Mouse (Mus musculus): ENCODE results near the gene Pcsk4. TPM values are rescaled to one million over a fixed set of nuclear protein-coding genes. Genes with fewer than 3 reads are reported as not detected.
A peak's percentile ranks its signal among the peaks of the same experiment; 100 is the strongest.

Gene Pcsk4
- polyA plus RNA-seq, 1 experiment from 2014 or later, result 2.2 TPM

GRCm38 (mm10) chr10:80345122-80345521 lies 15.8 kb upstream of the Pcsk4 start:
- H3K27ac ChIP-seq, result no peak overlapping the region
- no peaks in the 10 kb centered on the region for H3K36me3 ChIP-seq
- no peak overlapping the region for H3K9ac ChIP-seq
- H3K27me3 ChIP-seq (replicated peaks), result peaks cover 96% of the 10 kb centered on the region
- 3% methylated on average over 16 of the region's 16 CpGs for WGBS
- no peak for ATAC-seq (ENCODE audit: low FRiP score, low read depth)
- 0 out of 2 replicates have a peak overlapping the region, but pooled peaks have one; percentile 16 for H3K4me2 ChIP-seq (replicated peaks)
- H3K4me1 ChIP-seq, result peaks cover 48% of the 10 kb centered on the region
- H3K4me3 ChIP-seq, result no peak overlapping the region
- no peaks in the 10 kb centered on the region for H3K9me3 ChIP-seq

GRCm38 (mm10) chr10:80344131-80344661 lies 14.9 kb upstream of the Pcsk4 start:
- Histone ChIP-seq H3K27ac (no peak overlapping the region), H3K36me3 (no peaks in the 10 kb centered on the region), H3K9ac (no peak overlapping the region), H3K27me3 (replicated peaks) (peaks cover 93% of the 10 kb centered on the region), H3K4me1 (peaks cover 52% of the 10 kb centered on the region), H3K4me3 (no peak overlapping the region), H3K4me2 (replicated peaks) (no peak overlapping the region), H3K9me3 (no peaks in the 10 kb centered on the region)
- WGBS, result 35% methylated on average over 9 of the region's 9 CpGs
- no peak for ATAC-seq (ENCODE audit: low FRiP score, low read depth)

GRCm38 (mm10) chr10:80343425-80343895 lies 14.2 kb upstream of the Pcsk4 start:
- no peak overlapping the region for H3K9ac ChIP-seq
- no peaks in the 10 kb centered on the region for H3K36me3 ChIP-seq
- H3K4me1 ChIP-seq, result peaks cover 44% of the 10 kb centered on the region
- WGBS, result 26% methylated on average over 13 of the region's 13 CpGs
- no peaks in the 10 kb centered on the region for H3K9me3 ChIP-seq
- H3K4me3 ChIP-seq, result peak overlapping the region; percentile 30; the same call in 1 of the 2 replicates
- ATAC-seq (ENCODE audit: low FRiP score, low read depth), result peak; percentile 8; the same call in 1 of the 2 replicates
- H3K4me2 ChIP-seq (replicated peaks), result peak overlapping the region; percentile 61
- no peak overlapping the region for H3K27ac ChIP-seq
- peaks cover 85% of the 10 kb centered on the region for H3K27me3 ChIP-seq (replicated peaks)

GRCm38 (mm10) chr10:80342749-80343424 lies 13.6 kb upstream of the Pcsk4 start:
- Histone ChIP-seq H3K27me3 (replicated peaks) (peaks cover 80% of the 10 kb centered on the region), H3K36me3 (no peaks in the 10 kb centered on the region), H3K4me3 (peak overlapping the region; percentile 30), H3K4me2 (replicated peaks) (peak overlapping the region; percentile 61), H3K27ac (no peak overlapping the region), H3K4me1 (peaks cover 39% of the 10 kb centered on the region), H3K9ac (no peak overlapping the region), H3K9me3 (no peaks in the 10 kb centered on the region)
- under 1% methylated on average over 32 of the region's 33 CpGs for whole genome bisulfite sequencing
- ATAC-seq (ENCODE audit: low FRiP score, low read depth), result peak; percentile 64

GRCm38 (mm10) chr10:80342305-80342748 lies 13.0 kb upstream of the Pcsk4 start:
- Histone ChIP-seq H3K27ac (no peak overlapping the region), H3K4me3 (peak overlapping the region; percentile 30), H3K9ac (no peak overlapping the region), H3K9me3 (no peaks in the 10 kb centered on the region), H3K36me3 (no peaks in the 10 kb centered on the region), H3K27me3 (replicated peaks) (peaks cover 74% of the 10 kb centered on the region), H3K4me1 (peaks cover 37% of the 10 kb centered on the region), H3K4me2 (replicated peaks) (peak overlapping the region; percentile 61)
- ATAC-seq (ENCODE audit: low FRiP score, low read depth), result peak; percentile 10; the same call in 1 of the 2 replicates
- 2% methylated on average over 26 of the region's 26 CpGs for WGBS

- H3K36me3 ChIP-seq, result no peaks in the 10 kb centered on the region
- H3K27ac ChIP-seq, result no peak overlapping the region
- peaks cover 70% of the 10 kb centered on the region for H3K27me3 ChIP-seq (replicated peaks)
- no peaks in the 10 kb centered on the region for H3K9me3 ChIP-seq
- H3K4me3 ChIP-seq, result 0 out of 2 replicates have a peak overlapping the region, but pooled peaks have one; percentile 30
- H3K9ac ChIP-seq, result no peak overlapping the region
- peak overlapping the region; percentile 61 for H3K4me2 ChIP-seq (replicated peaks)
- H3K4me1 ChIP-seq, result peaks cover 37% of the 10 kb centered on the region
- no peak for ATAC-seq (ENCODE audit: low FRiP score, low read depth)
- WGBS, result 2% methylated on average over 47 of the region's 47 CpGs
These were observed 12.4 kb upstream of the Pcsk4 start for GRCm38 (mm10) chr10:80341491-80342304.

- Histone ChIP-seq H3K9ac (no peak overlapping the region), H3K4me2 (replicated peaks) (no peak overlapping the region), H3K4me1 (peaks cover 37% of the 10 kb centered on the region), H3K27ac (no peak overlapping the region), H3K36me3 (no peaks in the 10 kb centered on the region), H3K9me3 (no peaks in the 10 kb centered on the region), H3K4me3 (no peak overlapping the region), H3K27me3 (replicated peaks) (peaks cover 65% of the 10 kb centered on the region)
- WGBS, result 12% methylated on average over 21 of the region's 21 CpGs
- no peak for ATAC-seq (ENCODE audit: low FRiP score, low read depth)
These were observed 11.7 kb upstream of the Pcsk4 start for GRCm38 (mm10) chr10:80341026-80341425.

GRCm38 (mm10) chr10:80339941-80340750 lies 10.8 kb upstream of the Pcsk4 start:
- Histone ChIP-seq H3K27me3 (replicated peaks) (peaks cover 61% of the 10 kb centered on the region), H3K4me2 (replicated peaks) (peak overlapping the region; percentile 36), H3K9me3 (no peaks in the 10 kb centered on the region), H3K36me3 (no peaks in the 10 kb centered on the region), H3K4me1 (peaks cover 35% of the 10 kb centered on the region), H3K27ac (no peak overlapping the region), H3K9ac (no peak overlapping the region), H3K4me3 (no peak overlapping the region)
- no peak for ATAC-seq (ENCODE audit: low FRiP score, low read depth)
- 23% methylated on average over 19 of the region's 19 CpGs for WGBS

GRCm38 (mm10) chr10:80336263-80336662 lies 7.0 kb upstream of the Pcsk4 start:
- no peak for ATAC-seq (ENCODE audit: low FRiP score, low read depth)
- peaks cover 7% of the 10 kb centered on the region; the same call in 1 of the 2 replicates for H3K4me1 ChIP-seq
- no peaks in the 10 kb centered on the region for H3K36me3 ChIP-seq
- H3K9me3 ChIP-seq, result no peaks in the 10 kb centered on the region
- H3K4me2 ChIP-seq (replicated peaks), result no peak overlapping the region
- H3K9ac ChIP-seq, result no peak overlapping the region
- H3K27ac ChIP-seq, result no peak overlapping the region
- 87% methylated on average over 12 of the region's 12 CpGs for WGBS
- H3K4me3 ChIP-seq, result no peak overlapping the region
- peaks cover 32% of the 10 kb centered on the region for H3K27me3 ChIP-seq (replicated peaks)

- H3K36me3 ChIP-seq, result no peaks in the 10 kb centered on the region
- H3K27ac ChIP-seq, result no peak overlapping the region
- no peak for ATAC-seq (ENCODE audit: low FRiP score, low read depth)
- 0 out of 2 replicates have a peak, but pooled peaks cover 23% of the 10 kb centered on the region for H3K27me3 ChIP-seq (replicated peaks)
- H3K9ac ChIP-seq, result no peak overlapping the region
- peaks cover 15% of the 10 kb centered on the region for H3K4me1 ChIP-seq
- 77% methylated on average over 5 of the region's 5 CpGs for WGBS
- no peaks in the 10 kb centered on the region for H3K9me3 ChIP-seq
- H3K4me2 ChIP-seq (replicated peaks), result no peak overlapping the region
- H3K4me3 ChIP-seq, result no peak overlapping the region
These were observed 3.3 kb upstream of the Pcsk4 start for GRCm38 (mm10) chr10:80332525-80332989.

Data from neural tube, embryonic 12.5 days (tissue).